Mouse (Mus musculus): ENCODE results near the gene Rtf2. TPM values are rescaled to one million over a fixed set of nuclear protein-coding genes. Genes with fewer than 3 reads are reported as not detected.
A peak's percentile ranks its signal among the peaks of the same experiment; 100 is the strongest.

The Rtf2 gene
- 10 to 100 TPM; 69.2 to 71.5 TPM for total RNA-seq (2021)
- long read RNA-seq, experiment 1, transcript Rtf2-201 (9 exons, 2,173 nt): major isoform, 135 of 156 reads
- long read RNA-seq, experiment 1, partial matches to known transcripts: 12 of 156 reads
- long read RNA-seq, experiment 1, other reads (novel, unspliced or antisense): 9 of 156 reads
- long read RNA-seq, experiment 2, transcript Rtf2-201 (9 exons, 2,173 nt): major isoform, 104 of 111 reads
- long read RNA-seq, experiment 2, partial matches to known transcripts: 2 of 111 reads
- long read RNA-seq, experiment 2, other reads (novel, unspliced or antisense): 5 of 111 reads

DNA sequence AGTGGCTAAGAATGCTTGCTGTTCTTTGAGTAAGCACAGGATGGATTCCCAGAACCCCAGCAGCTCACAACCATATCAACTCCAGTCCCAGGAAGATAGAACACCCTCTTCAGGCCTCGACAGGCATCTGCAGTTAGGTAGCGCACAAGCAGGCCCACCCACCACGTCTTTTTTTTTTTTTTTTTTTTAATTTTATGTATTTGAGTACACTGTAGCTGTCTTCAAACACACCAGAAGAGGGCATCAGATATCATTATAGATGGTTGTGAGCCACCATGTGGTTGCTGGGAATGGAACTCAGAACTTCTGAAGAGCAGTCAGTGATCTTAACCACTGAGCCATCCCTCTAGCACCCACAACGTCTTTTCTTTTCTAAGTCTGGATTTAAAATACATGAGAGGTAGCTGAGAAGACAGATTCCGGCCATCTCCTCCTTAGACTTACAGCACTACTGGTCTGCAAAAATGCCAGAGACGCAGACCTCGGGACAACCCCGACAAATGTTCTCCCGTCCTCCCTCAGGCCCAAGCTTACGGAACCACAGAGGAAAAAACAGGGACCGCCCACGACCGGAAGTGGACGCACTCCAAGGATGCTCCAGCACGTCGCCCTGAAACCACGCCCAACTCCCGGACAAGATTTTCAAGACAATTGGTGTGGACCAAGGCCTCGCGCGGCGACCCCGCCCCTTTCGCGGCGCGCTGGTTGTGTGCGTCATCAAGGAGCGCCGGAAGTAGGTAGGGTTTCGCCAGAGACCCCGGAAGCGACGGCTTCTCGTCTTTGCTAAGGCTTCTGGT is at the start of gene Rtf2:
TSS of gene Rtf2 (plus strand) at position 714 of the 797 bp plus-strand sequence.
- DNase-seq: peak; percentile 100

DNA sequence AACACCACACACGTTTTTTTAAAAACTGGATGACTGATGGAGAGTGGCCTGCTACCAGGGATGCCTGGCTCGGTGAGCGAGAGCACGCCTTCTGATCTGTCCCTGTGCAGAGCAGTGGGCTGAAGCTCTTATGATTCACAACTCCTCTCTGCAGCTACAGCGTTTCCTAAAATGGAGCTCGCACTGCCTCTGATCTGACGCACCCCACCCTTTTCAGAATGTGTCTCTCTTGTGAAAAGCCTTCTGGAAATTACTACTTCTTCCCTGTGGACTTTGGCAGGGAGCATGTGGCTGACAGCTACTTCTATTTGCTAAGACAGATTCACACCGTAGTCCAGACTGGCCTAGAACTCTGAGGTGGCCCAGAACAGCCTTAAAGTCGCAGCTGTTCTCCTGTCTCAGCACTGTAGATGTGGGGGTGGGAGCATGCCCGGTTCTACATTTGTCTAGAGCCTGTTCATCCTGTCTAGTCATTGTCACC is 48.3 kb upstream of the Rtf2 start:
- DNase-seq: no peak

DNA sequence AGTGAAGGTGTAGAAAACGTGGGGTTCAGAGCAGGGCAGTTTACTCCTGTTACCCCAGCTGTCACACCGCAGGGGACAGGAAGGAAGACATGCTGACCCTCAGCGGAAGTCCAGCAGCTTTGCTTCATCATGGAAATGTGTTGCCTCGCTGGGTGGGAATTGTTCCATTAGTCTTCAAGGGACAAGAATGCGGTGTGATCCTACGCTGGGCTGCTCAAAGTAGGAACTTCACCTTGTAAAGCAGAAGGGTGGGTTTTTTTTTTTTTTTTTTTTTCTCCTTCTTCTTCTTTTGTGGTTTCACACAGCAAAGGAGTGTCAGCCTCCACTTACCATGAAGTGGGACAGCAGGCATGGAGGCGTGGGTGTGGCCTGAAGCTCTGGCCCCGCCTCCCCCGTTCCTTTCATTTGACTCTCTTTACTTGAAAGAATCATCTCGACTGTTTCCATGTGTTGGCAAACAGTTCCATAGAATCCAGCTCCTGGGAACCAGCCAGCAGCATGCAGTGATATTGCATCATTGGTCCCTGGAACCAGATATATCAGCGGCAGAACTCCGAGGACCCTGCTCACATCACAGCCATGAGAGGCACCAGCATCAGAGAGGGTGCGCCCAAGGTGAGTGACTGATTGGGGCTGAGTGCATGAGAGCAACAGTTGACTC is 46.8 kb upstream of the Rtf2 start, which contains the start of gene Cass4:
TSS of gene Cass4 (plus strand) at position 404 of the 661 bp plus-strand sequence.
- DNase-seq: peak; percentile 45

DNA sequence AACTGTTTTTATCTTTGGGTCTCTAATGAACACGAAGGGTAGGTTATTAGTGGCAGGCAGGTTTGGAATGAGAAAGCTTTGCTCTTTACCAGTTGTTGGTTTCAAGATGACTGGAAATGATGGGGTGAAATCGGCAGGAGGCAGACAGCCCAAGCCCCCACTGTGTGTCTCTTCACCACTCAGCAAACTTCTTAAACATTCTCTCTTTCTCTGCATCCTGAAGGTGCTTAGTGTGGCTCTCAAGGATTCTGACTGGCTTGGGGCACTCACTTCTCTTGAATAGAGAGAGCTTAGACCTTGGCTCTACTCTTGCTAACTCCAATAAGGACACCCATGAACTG is 46.3 kb upstream of the Rtf2 start:
- DNase-seq: no peak

DNA sequence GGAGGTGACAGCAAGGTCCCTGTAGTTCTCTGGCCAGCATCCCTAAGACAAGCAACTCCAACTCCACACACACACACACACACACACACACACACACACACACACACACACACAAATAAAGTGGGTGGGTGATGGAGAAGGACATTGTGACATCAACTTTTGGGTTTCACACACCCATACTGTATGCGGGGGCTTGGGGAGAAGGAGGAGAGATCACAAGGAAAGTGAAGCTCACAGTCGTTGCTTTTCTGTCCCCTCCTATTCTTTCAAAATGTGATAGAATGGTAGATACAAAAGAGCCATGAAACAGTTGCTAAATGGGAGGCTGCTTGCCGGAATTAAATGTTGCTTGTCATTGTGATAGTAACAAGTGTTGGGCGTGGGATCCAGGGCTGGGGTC is 45.7 kb upstream of the Rtf2 start:
- no peak for DNase-seq

DNA sequence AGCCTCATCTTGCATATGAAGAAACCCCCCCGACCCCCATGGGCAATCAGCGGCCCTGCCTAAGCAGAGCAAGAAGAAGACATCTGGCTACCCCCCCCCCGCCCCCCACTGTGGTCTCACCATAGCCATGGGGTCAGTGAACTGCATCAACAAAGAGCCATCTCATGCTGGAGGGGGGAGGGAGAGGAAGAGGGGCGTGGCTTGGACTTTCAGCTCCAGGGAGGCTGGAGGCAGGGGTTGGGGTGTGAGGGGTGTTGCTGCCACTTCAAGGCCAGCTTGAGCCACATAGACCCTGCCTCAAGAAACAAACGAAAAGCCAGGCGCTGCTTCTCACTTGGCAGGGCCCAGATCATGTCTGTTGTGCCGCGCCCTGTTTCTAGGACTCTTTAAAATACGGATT is 44.4 kb upstream of the Rtf2 start:
- no peak for DNase-seq

DNA sequence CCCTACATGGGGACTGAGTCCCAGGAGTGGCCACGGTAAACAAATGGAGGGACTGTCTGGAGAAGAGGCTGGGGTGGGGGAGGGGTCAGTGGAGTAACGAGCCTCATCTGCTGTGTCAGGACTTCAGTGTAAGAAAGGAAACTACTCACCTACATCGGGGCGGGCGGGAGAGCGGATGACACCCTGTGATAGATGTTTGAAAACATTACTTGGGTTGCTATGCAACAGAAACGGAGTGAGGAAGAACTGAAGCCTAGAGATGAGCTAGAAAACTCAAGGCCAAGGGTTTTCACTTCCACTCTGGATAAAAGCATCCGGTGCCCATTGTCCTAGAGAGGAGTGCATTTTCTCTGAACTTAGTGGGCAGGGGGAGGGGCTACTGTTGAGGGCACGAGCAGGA is 40.5 kb upstream of the Rtf2 start:
- DNase-seq: no peak

DNA sequence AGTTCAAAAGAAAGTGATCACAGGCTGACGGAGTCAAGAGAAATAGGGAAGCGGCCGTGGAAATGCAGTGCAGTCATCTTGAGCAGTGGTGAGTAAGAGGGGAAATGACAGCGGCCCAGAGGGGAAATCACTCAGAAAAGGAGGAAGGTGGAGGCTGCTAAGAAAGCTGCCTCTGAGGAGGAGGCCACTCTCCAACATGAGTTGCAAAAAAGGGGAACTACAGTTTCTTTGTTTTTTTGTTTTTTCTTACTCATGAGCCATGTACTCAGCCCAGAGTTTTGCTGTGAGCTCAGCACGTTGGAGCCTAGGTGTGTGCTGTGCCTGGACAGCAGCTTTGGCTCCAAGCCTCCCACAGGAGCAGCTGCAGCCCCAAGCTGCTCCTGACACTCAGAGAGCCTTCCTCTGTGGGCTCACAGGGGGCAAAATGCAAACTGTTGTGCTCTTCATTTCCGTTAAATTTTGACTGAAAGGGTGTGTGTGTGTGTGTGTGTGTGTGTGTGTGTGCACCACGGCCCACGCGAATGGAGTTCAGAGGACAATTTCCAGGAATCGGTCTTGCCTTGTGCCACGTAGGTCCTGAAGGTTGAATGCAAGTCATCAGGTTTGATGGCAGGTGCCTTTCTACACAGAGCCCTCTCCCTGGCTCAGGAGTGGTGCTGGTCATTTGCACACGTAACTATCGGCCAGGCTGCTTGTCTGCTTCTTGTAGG is 39.1 kb upstream of the Rtf2 start:
- DNase-seq: no peak

DNA sequence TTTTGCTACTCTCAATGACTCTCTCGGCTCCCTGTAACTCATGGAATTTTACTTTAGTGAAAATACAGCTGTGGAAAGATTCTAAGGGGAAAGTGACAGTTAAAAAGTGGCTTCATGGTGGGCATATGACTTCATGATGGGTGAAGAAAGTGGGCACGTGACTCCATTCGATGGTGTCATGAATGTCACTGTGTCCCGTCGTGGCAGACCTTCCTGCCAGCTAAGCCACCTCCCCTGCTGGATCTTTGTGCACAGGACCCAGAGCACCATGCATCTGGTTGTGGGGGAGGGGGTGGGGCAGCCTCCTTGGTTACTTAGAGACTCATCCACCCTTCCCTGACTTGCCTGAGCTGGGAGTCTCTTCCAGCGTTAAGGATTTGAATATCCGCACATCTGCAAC is 36.1 kb upstream of the Rtf2 start:
- no peak for DNase-seq

DNA sequence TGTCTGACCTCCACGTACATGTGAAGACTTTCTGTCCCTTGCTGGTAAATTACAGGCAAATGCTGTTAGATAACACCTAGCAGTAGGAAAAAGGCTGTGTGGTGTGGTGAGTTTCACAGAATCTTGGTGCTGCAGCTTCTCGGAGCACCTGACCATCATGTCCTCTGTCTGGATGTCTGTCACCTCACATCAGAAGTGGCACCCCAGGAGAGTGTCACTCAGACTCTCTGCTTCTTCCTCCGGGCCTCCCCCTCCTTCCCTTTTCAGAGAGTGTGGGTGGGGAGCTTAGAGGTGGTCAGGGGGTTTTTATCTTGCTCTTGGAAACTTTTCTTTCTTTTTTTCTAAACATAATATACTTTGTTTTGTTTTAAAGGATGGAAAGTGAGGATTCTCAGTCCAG is 35.3 kb upstream of the Rtf2 start:
- no peak for DNase-seq

DNA sequence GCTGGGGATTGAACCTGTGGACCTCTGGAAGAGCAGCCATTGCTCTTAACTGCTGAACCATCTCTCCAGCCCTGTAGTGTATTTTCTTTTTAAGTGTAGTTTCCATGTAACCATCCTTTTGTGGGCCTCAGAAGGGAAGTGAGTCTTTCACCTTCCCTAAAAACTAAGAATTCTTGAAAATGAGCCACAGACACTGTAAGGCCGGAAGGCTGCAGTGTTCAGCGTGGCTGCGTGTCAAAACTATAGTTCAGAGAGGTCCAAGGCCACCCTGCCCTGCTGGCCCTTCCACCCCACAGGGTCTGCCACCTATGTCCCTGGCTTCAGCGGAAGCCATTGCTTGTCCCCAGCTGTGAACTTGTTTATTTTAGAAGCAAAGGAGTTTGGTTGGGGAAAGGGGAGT is 34.2 kb upstream of the Rtf2 start:
- no peak for DNase-seq

DNA sequence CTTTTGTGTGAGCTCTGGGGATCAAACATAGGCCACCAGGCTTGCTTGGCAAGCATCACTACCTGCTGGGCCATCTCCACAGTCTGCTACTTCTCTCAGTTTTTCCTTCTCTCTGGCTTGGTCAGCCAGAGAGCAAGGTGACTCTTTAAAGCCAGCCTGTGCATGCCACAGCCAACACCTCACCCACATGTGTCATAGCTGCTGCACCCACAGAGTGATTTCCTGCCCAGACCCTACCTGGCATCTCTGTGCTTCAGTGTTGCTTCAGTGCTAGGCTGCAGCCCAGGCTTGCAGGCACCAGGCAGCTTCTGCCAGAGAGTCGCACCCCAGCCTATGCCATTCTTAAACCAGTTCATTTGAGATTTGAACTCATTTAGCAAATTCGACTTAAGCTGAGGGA is 32.9 kb upstream of the Rtf2 start:
- no peak for DNase-seq

DNA sequence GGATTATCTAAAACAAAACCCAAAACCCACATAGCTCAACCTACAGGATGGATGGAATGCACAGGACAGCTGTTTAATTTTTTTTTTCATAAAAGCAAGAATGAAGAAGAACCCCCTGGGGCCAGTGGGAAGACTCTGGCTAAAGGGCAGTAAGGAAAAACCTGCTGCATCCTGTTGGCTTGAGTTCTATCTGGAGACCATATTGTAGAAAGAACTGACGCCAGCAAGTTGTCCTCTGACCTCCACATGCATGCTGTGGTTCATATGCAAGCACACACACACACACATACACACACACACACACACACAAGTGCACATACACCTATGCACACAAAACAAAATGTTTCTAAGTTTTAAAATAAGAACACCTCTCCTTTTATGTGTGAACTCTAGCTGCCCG is 29.7 kb upstream of the Rtf2 start:
- no peak for DNase-seq

DNA sequence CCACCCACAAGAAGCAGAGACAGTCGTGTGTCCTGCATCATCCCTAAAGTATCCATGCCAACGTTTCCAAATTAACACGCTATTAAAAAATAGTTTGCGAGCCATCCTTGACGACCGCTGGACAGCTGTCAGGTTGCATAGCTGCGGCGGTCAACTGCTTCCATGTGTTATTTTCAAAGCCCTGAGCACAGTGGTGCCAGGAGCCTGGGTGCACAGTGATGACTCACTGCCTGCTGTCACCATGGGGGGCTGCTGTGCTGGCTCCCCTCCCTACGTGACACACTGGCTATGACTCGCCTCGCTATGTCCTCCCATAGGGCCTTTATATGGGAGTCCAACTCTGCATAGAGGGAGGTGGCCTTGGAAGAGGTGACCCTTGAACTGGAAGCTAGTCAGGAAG is 29.3 kb upstream of the Rtf2 start:
- DNase-seq: no peak

DNA sequence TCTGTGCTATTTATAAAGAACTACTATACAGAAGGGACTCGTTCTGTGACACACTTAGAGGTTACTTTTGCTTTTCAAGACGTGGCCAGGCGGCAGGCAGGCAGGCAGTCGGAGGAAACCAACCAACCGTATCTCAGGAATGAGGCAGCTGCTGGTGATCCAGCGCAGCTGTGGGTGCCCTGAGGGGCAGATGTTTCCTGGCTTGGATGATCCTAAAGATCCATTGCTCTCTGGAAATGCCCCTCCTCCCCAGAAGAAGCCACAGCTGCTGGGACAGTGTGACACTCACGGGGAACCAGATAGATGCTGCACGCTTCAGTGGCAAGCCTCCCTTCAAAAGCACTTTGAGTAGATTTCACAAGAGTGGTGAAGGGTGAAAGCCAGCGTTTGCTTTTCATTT is 27.9 kb upstream of the Rtf2 start:
- no peak for DNase-seq

DNA sequence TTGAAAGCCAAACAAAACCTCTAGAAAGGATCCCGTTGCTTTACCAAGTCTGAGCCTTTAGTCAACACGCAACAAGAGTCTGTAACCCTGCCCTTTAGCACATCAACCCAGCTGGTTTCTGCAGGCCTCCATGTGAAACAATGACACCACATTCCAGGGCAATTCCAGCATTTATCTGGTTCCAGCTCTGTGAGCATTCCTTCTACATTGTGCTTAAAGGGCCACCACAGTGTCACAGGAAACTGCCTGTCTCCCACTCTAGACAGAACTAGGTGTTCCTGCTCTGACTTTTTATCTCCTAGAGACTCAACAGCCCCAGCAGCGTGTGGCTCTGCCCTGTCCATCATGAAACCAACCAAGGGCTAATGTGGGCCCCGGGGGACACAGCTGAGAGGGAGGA is 27.1 kb upstream of the Rtf2 start:
- DNase-seq: no peak

DNA sequence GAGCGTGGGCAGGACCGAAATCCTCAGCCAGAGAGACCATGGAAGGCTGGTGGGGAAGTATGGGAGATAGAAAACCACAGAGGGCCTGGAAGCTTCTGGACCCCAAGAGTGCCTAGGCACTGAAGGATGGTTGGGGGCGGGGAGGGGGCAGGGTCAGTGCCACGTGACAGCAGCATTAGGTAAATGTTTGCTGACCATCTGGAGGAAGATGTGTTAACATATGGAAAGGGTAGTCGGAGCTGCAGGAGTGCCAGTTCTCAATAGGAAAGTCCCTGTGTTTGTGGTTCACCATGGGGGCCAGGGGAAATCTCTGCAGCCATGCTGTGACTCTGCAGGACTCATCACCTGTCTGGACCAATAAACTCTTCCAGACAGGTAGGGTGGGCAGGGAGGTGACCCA is 26.5 kb upstream of the Rtf2 start:
- DNase-seq: no peak

DNA sequence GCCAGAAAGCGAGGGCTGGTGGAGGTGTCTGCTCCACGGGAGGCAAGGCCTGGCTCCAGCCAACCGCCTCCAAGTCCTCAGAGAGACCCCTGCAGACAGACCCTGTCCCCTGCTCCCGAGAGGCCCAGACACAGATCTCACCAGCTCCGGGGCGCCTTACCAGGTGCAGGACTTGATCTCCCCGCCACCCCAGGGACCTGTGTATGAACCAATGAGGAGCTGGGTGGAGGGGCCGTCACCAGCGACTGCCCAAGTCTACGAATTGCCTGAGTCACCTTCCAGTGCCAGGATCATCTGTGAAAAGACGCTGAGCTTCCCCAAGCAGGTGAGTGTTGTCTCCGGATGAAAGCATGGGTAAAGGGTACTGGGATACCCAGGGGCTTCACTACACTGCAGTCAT is 24.1 kb upstream of the Rtf2 start:
- no peak for DNase-seq

DNA sequence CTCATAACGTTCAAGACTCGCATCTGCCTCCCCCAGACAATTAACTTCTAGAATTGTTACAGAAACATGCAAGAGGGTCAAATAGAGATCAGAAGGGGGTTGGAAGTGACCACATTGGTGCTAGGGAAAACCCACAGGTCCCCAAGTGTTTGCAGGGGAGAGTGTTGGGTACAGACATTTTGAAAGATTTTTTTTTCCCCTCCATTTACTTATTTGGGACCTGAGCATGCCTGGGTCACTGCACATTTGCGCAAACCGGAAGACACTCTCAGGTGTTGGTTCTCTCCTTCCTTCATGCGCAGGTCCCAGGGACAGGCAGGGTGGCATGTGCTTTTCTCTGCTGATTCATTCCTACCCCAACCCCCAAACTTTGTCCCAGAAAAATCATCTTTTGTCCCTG is 23.5 kb upstream of the Rtf2 start:
- DNase-seq: no peak

DNA sequence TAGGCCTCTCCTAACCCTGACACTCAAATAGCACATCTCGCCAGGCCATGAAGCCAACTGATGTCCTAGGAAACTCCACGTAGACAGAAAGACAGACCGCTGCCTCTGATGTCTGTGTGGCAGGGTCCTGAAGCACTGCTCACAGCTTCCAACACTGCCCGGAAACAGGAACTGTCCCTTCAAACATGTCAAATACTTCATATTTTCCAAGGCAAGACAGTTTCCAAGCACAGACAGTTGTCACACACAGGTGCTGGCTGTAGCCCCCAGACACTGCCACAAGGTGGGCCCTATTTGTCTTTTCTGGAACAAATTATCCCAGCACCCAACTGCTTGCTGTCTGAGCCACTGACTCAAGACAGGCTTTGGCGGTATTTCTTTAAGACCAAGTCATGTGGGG is 22.1 kb upstream of the Rtf2 start:
- no peak for DNase-seq

DNA sequence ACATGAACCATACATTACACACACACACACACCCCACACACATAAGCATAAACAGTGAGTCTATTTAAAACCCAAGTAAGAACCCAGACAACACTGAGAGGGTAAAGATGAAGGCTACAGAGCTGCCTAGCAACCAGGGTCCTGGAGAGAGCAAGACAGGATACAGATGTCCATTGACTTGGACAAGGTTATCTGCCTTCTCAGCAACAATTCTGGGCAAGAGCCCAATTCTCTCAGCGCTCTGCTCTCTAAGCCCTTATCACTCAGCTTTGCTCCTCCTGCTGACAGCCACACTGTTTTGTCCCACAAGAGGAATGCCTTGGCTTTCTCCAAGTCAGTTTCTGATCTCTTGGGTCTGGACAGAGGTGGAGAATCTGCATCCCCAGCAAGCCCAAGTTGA is 9.7 kb upstream of the Rtf2 start:
- peak; percentile 61 for DNase-seq

DNA sequence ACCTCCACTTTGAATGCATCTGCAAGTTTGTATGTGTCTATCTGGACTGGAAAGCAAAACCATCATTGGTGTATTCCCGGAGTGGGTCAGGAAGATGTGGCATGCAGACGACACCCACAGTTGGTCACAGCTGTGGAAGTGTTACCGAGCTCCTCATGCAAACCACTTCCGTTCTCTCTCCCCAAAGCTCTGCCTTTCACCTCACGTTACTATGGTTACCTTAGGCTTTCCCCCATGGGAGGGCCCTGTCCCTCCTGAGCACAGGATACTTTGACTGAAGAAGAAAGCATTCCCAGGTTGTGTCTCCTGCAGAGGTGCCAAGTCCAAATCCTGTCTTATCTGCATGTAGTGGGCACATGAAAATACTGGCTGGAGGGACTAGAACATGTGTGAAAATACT is 6.6 kb upstream of the Rtf2 start:
- DNase-seq: no peak
